Mouse (Mus musculus): ENCODE results near the gene Praf2. TPM values are rescaled to one million over a fixed set of nuclear protein-coding genes. Genes with fewer than 3 reads are reported as not detected.

Praf2 gene
- polyA plus RNA-seq, 1 experiment from 2014 or later, result 145 TPM

GRCm38 (mm10) chrX:7724135-7724534 is 4.1 kb upstream of the Praf2 start:
- H3K4me1 ChIP-seq (ENCODE audit: control insufficient read depth, insufficient read depth, low read length), result no peaks in the 10 kb centered on the region; the same call in 1 of the 2 replicates
- H3K9ac ChIP-seq (ENCODE audit: low read length), result no peak overlapping the region
- no peak overlapping the region for H3K27ac ChIP-seq (ENCODE audit: low read depth, low read length)
- no peaks in the 10 kb centered on the region for H3K9me3 ChIP-seq (replicated peaks; ENCODE audit: control insufficient read depth, low read length)
- H3K4me2 ChIP-seq (ENCODE audit: low read length), result no peak overlapping the region
- WGBS, result 85% methylated on average over 7 of the region's 7 CpGs
- no peak for DNase-seq (ENCODE audit: low spot score)
- 0 out of 2 replicates have a peak, but pooled peaks cover 7% of the 10 kb centered on the region for H3K36me3 ChIP-seq (ENCODE audit: control insufficient read depth, insufficient read depth, low read length)
- ATAC-seq, result no peak
- H3K27me3 ChIP-seq (replicated peaks; ENCODE audit: control insufficient read depth, insufficient read depth, low read length), result no peaks in the 10 kb centered on the region
- H3K4me3 ChIP-seq (ENCODE audit: low read depth, low read length), result no peak overlapping the region

DNA sequence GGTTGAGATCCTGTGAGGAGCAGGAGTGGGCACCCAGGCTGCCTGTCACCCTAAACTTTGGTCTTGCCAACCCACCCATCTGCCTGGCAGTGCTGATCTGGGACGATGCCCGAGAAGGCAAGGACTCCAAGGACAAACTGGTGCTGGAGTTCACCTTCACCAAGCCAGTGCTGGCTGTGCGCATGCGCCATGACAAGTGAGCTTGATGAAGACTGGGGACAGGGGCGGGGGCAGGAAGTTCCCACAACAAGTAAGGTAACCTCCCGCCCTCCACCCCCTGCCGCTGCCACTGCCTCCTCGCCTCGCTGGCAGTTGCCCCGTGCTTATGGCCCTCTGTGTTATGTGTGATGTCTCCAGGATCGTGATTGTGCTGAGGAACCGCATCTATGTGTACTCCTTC is 2.4 kb upstream of the Praf2 start:
- no peaks in the 10 kb centered on the region for H3K9me3 ChIP-seq (replicated peaks; ENCODE audit: control insufficient read depth, low read length)
- 85% methylated on average over 12 of the region's 12 CpGs for WGBS
- H3K9ac ChIP-seq (ENCODE audit: low read length), result no peak overlapping the region
- no peaks in the 10 kb centered on the region; the same call in 1 of the 2 replicates for H3K4me1 ChIP-seq (ENCODE audit: control insufficient read depth, insufficient read depth, low read length)
- no peak overlapping the region for H3K4me2 ChIP-seq (ENCODE audit: low read length)
- DNase-seq (ENCODE audit: low spot score) (no peak), ATAC-seq (no peak)
- no peaks in the 10 kb centered on the region for H3K27me3 ChIP-seq (replicated peaks; ENCODE audit: control insufficient read depth, insufficient read depth, low read length)
- H3K4me3 ChIP-seq (ENCODE audit: low read depth, low read length), result no peak overlapping the region
- no peak overlapping the region for H3K27ac ChIP-seq (ENCODE audit: low read depth, low read length)
- 0 out of 2 replicates have a peak, but pooled peaks cover 7% of the 10 kb centered on the region for H3K36me3 ChIP-seq (ENCODE audit: control insufficient read depth, insufficient read depth, low read length)

GRCm38 (mm10) chrX:7727176-7727575 is 1.1 kb upstream of the Praf2 start:
- no peaks in the 10 kb centered on the region; the same call in 1 of the 2 replicates for H3K4me1 ChIP-seq (ENCODE audit: control insufficient read depth, insufficient read depth, low read length)
- no peak overlapping the region for H3K27ac ChIP-seq (ENCODE audit: low read depth, low read length)
- H3K4me3 ChIP-seq (ENCODE audit: low read depth, low read length), result no peak overlapping the region
- H3K36me3 ChIP-seq (ENCODE audit: control insufficient read depth, insufficient read depth, low read length), result 0 out of 2 replicates have a peak, but pooled peaks cover 7% of the 10 kb centered on the region
- H3K9ac ChIP-seq (ENCODE audit: low read length), result no peak overlapping the region
- no peaks in the 10 kb centered on the region for H3K27me3 ChIP-seq (replicated peaks; ENCODE audit: control insufficient read depth, insufficient read depth, low read length)
- no peak for ATAC-seq
- WGBS, result 91% methylated on average over 13 of the region's 13 CpGs
- no peak overlapping the region for H3K4me2 ChIP-seq (ENCODE audit: low read length)
- DNase-seq (ENCODE audit: low spot score), result no peak
- no peaks in the 10 kb centered on the region for H3K9me3 ChIP-seq (replicated peaks; ENCODE audit: control insufficient read depth, low read length)

DNA sequence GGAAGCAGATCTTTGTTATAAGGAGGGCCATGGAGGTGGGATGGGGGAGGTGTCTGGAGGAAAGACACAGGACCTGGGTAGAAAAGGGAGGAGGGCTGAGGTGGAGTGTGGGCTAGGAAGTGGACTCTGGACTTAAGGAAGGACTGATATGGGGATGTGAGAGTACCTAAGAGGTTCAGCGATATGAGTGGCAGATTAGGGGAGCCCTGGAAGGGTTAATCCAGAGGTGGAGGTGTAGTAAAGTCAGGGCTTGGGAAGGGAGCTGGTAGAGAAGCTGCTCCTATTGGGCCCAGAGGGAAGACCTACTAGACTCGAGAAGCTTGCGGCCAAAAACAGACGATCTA is 655 bp downstream of the Praf2 start:
- Histone ChIP-seq H3K27me3 (replicated peaks; ENCODE audit: control insufficient read depth, insufficient read depth, low read length) (no peaks in the 10 kb centered on the region), H3K4me2 (ENCODE audit: low read length) (peak overlapping the region; percentile 59), H3K9ac (ENCODE audit: low read length) (peak overlapping the region; percentile 60), H3K27ac (ENCODE audit: low read depth, low read length) (no peak overlapping the region), H3K9me3 (replicated peaks; ENCODE audit: control insufficient read depth, low read length) (no peaks in the 10 kb centered on the region), H3K4me3 (ENCODE audit: low read depth, low read length) (peak overlapping the region; percentile 43), H3K36me3 (ENCODE audit: control insufficient read depth, insufficient read depth, low read length) (peaks cover 12% of the 10 kb centered on the region; the same call in 1 of the 2 replicates), H3K4me1 (ENCODE audit: control insufficient read depth, insufficient read depth, low read length) (no peaks in the 10 kb centered on the region; the same call in 1 of the 2 replicates)
- DNase-seq (ENCODE audit: low spot score) (no peak), ATAC-seq (no peak)
- 54% methylated on average over 4 of the region's 4 CpGs for WGBS

DNA sequence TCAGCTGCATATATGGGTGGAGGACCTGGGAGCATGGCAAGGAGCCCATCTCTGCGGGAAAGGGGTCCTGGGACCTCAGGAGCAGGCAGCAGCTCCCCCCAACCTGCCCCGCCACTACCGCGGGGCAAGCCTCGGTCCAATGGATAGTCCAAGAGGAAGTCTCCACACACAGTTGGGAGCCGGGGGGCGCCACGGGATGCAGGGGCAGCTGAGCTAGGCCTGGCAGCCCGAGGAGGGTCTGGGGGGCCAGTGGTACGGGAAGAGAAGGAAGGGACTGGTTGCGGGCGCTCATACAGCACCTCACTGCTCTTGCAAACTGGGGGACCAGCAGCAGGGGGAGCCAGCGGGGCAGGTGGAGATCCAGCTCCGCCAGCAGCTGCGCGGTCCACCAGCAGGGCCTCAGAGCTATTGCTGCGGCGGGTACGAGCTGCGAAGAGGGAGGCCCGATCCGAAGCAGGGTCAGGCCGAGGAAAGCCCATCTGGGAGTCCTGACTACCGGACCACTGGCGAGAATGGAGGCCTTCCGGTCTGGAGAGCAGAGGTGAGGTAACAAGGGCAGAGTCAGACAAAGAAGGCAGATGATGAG is 5.4 kb downstream of the Praf2 start:
- Histone ChIP-seq H3K4me3 (ENCODE audit: low read depth, low read length) (no peak overlapping the region), H3K9ac (ENCODE audit: low read length) (no peak overlapping the region), H3K27me3 (replicated peaks; ENCODE audit: control insufficient read depth, insufficient read depth, low read length) (no peaks in the 10 kb centered on the region), H3K36me3 (ENCODE audit: control insufficient read depth, insufficient read depth, low read length) (peaks cover 20% of the 10 kb centered on the region; the same call in 1 of the 2 replicates), H3K4me2 (ENCODE audit: low read length) (no peak overlapping the region), H3K4me1 (ENCODE audit: control insufficient read depth, insufficient read depth, low read length) (no peaks in the 10 kb centered on the region; the same call in 1 of the 2 replicates), H3K9me3 (replicated peaks; ENCODE audit: control insufficient read depth, low read length) (no peaks in the 10 kb centered on the region), H3K27ac (ENCODE audit: low read depth, low read length) (no peak overlapping the region)
- DNase-seq (ENCODE audit: low spot score), result peak; percentile 37
- WGBS, result 38% methylated on average over 25 of the region's 26 CpGs
- no peak for ATAC-seq

- ATAC-seq (no peak), DNase-seq (ENCODE audit: low spot score) (peak; percentile 45)
- no peak overlapping the region for H3K27ac ChIP-seq (ENCODE audit: low read depth, low read length)
- H3K36me3 ChIP-seq (ENCODE audit: control insufficient read depth, insufficient read depth, low read length), result peaks cover 15% of the 10 kb centered on the region; the same call in 1 of the 2 replicates
- no peak overlapping the region for H3K9ac ChIP-seq (ENCODE audit: low read length)
- H3K4me2 ChIP-seq (ENCODE audit: low read length), result no peak overlapping the region
- no peaks in the 10 kb centered on the region for H3K9me3 ChIP-seq (replicated peaks; ENCODE audit: control insufficient read depth, low read length)
- no peaks in the 10 kb centered on the region for H3K27me3 ChIP-seq (replicated peaks; ENCODE audit: control insufficient read depth, insufficient read depth, low read length)
- no peak overlapping the region for H3K4me3 ChIP-seq (ENCODE audit: low read depth, low read length)
- 68% methylated on average over 14 of the region's 14 CpGs for WGBS
- H3K4me1 ChIP-seq (ENCODE audit: control insufficient read depth, insufficient read depth, low read length), result no peaks in the 10 kb centered on the region
Observed at GRCm38 (mm10) chrX:7739336-7740081, 11.3 kb downstream of the Praf2 start.

GRCm38 (mm10) chrX:7740082-7740819 is 12.0 kb downstream of the Praf2 start:
- Histone ChIP-seq H3K27me3 (replicated peaks; ENCODE audit: control insufficient read depth, insufficient read depth, low read length) (no peaks in the 10 kb centered on the region), H3K9ac (ENCODE audit: low read length) (no peak overlapping the region), H3K4me2 (ENCODE audit: low read length) (no peak overlapping the region), H3K4me1 (ENCODE audit: control insufficient read depth, insufficient read depth, low read length) (no peaks in the 10 kb centered on the region), H3K9me3 (replicated peaks; ENCODE audit: control insufficient read depth, low read length) (no peaks in the 10 kb centered on the region), H3K4me3 (ENCODE audit: low read depth, low read length) (no peak overlapping the region), H3K36me3 (ENCODE audit: control insufficient read depth, insufficient read depth, low read length) (peaks cover 15% of the 10 kb centered on the region; the same call in 1 of the 2 replicates), H3K27ac (ENCODE audit: low read depth, low read length) (no peak overlapping the region)
- DNase-seq (ENCODE audit: low spot score) (no peak), ATAC-seq (no peak)
- 76% methylated on average over 10 of the region's 10 CpGs for whole genome bisulfite sequencing

GRCm38 (mm10) chrX:7741103-7741502 is 12.9 kb downstream of the Praf2 start:
- no peaks in the 10 kb centered on the region for H3K4me1 ChIP-seq (ENCODE audit: control insufficient read depth, insufficient read depth, low read length)
- DNase-seq (ENCODE audit: low spot score), result no peak
- H3K27me3 ChIP-seq (replicated peaks; ENCODE audit: control insufficient read depth, insufficient read depth, low read length), result no peaks in the 10 kb centered on the region
- WGBS, result 76% methylated on average over 5 of the region's 5 CpGs
- H3K9me3 ChIP-seq (replicated peaks; ENCODE audit: control insufficient read depth, low read length), result no peaks in the 10 kb centered on the region
- peaks cover 15% of the 10 kb centered on the region; the same call in 1 of the 2 replicates for H3K36me3 ChIP-seq (ENCODE audit: control insufficient read depth, insufficient read depth, low read length)
- no peak overlapping the region for H3K9ac ChIP-seq (ENCODE audit: low read length)
- H3K4me3 ChIP-seq (ENCODE audit: low read depth, low read length), result no peak overlapping the region
- no peak overlapping the region for H3K27ac ChIP-seq (ENCODE audit: low read depth, low read length)
- no peak for ATAC-seq
- no peak overlapping the region for H3K4me2 ChIP-seq (ENCODE audit: low read length)

Measured in forebrain, embryonic 14.5 days (tissue).